Mouse (Mus musculus): ENCODE results near the gene Cep41. TPM values are rescaled to one million over a fixed set of nuclear protein-coding genes. Genes with fewer than 3 reads are reported as not detected.

Gene Cep41
- polyA plus RNA-seq, 1 experiment from 2014 or later: 14.3 TPM

DNA sequence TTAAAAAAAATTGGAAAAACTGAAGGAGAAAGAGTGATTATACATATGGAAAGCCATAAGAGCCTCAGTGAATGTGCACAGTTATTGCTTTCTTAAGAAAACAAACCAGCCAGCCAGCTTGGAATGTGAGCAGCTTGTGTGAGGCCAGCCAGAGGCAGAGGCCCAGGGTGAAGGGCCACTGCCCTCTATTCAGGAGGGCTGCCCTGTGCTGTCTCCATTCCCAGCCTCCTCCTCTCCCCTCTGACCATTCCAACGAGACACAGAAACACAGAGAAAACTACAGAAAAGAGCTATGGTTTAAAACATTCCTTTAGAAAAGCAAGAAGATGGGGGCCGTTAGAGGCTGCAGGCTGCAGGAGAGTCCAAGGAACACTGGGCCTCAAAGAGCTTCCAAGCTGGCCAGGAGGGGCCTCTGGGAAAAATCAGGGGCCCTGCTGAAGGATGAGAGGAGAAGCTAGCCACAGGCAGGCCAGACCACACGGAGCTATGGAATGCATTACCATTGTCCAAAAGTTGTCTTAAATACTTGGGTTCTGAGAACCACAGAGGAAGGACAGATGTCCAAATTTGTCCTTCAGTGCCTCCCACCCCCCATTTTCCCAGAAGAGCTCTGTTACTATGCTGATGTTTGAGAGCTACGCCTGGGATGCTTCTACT lies 57.2 kb downstream of the Cep41 start:
- Histone ChIP-seq H3K27me3 (replicated peaks; ENCODE audit: control insufficient read depth, insufficient read depth, low read length) (no peaks in the 10 kb centered on the region), H3K9ac (ENCODE audit: low read depth, low read length) (no peak overlapping the region), H3K4me3 (ENCODE audit: low read depth, low read length) (no peak overlapping the region), H3K27ac (ENCODE audit: low read depth, low read length) (peak overlapping the region; percentile 35), H3K9me3 (ENCODE audit: control insufficient read depth, low read length) (no peaks in the 10 kb centered on the region), H3K4me1 (replicated peaks; ENCODE audit: control insufficient read depth, insufficient read depth, low read length) (peaks cover 14% of the 10 kb centered on the region), H3K4me2 (no peak overlapping the region), H3K36me3 (ENCODE audit: control insufficient read depth, insufficient read depth, low read length) (no peaks in the 10 kb centered on the region)
- DNase-seq (ENCODE audit: low spot score) (no peak), ATAC-seq (replicated peaks; ENCODE audit: low FRiP score) (no peak)
- WGBS: 58% methylated on average over 4 of the region's 4 CpGs

DNA sequence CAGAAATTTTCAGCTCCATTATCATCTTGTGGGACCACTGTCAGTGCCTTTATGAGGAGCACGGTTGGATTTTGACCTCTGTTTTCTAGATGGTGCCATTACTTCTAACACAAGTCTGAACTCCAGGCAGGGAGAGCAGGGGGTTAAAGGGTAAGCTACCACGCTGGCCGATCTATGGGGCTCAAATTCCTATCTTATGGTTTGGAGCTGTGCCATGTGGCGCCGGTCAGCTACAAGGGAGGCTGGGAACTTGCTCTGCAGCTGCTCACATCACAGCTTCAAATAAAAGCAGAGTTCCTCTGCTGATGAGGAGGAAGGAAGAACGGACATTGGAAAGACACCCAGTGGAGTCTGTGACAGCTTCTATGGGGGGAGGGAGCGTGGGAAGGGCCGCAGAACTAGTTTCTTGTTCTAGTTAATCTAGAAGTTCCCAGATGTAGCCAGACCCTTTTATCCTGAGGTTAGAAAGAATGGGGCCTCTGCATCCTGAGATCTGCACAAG lies 58.1 kb downstream of the Cep41 start:
- H3K4me1 ChIP-seq (replicated peaks; ENCODE audit: control insufficient read depth, insufficient read depth, low read length): peaks cover 14% of the 10 kb centered on the region
- H3K4me2 ChIP-seq: no peak overlapping the region
- H3K4me3 ChIP-seq (ENCODE audit: low read depth, low read length): no peak overlapping the region
- WGBS: 47% methylated on average over 8 of the region's 8 CpGs
- no peaks in the 10 kb centered on the region for H3K27me3 ChIP-seq (replicated peaks; ENCODE audit: control insufficient read depth, insufficient read depth, low read length)
- H3K27ac ChIP-seq (ENCODE audit: low read depth, low read length): no peak overlapping the region
- DNase-seq (ENCODE audit: low spot score) (no peak), ATAC-seq (replicated peaks; ENCODE audit: low FRiP score) (no peak)
- H3K9ac ChIP-seq (ENCODE audit: low read depth, low read length): no peak overlapping the region
- no peaks in the 10 kb centered on the region for H3K9me3 ChIP-seq (ENCODE audit: control insufficient read depth, low read length)
- no peaks in the 10 kb centered on the region for H3K36me3 ChIP-seq (ENCODE audit: control insufficient read depth, insufficient read depth, low read length)

DNA sequence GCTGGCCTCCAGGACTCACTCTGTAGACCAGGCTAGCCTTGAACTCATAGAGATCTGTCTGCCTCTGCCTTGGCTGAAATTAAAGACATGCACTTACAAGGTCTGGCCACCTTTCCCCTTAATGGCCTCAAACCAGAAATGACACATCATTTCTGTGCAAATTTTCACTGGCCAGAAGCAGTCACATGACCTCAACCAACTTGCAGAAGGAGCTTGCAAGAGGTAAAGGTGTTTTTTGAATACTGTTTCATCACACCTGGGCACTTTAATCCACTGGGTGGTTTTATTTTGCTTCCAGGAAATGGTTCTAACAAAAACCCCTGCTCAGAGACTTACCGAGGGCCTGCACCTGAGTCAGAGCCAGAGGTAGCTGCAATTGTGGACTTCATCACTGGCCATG lies 63.6 kb downstream of the Cep41 start:
- Histone ChIP-seq H3K4me3 (ENCODE audit: low read depth, low read length) (no peak overlapping the region), H3K9me3 (ENCODE audit: control insufficient read depth, low read length) (no peaks in the 10 kb centered on the region), H3K36me3 (ENCODE audit: control insufficient read depth, insufficient read depth, low read length) (no peaks in the 10 kb centered on the region), H3K27me3 (replicated peaks; ENCODE audit: control insufficient read depth, insufficient read depth, low read length) (no peaks in the 10 kb centered on the region; the same call in none of the 2 replicates), H3K4me2 (no peak overlapping the region), H3K9ac (ENCODE audit: low read depth, low read length) (no peak overlapping the region), H3K27ac (ENCODE audit: low read depth, low read length) (no peak overlapping the region), H3K4me1 (replicated peaks; ENCODE audit: control insufficient read depth, insufficient read depth, low read length) (no peaks in the 10 kb centered on the region)
- ATAC-seq (replicated peaks; ENCODE audit: low FRiP score) (no peak), DNase-seq (ENCODE audit: low spot score) (no peak)
- WGBS: 87% methylated on average over 1 of the region's 1 CpGs

DNA sequence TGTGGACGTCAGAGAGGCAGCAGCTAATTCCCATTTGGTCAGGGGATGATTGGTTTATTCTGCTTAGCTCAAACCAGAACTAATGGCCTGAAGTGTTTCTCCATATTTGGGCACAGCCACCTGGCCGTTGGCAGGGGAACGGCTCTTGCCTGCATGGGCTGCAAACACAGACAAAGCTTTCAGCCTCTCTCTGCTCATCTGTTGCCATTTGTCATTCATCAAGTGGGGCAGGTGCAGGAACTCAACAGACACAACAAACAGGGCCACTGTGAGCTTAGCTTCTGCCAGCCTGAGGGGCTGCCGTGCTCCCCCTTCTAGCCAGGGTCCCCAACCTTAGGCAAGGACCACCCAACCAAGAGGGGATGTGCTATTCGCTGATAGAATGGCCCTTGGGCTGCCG lies 65.4 kb downstream of the Cep41 start:
- no peak for DNase-seq (ENCODE audit: low spot score)
- H3K4me3 ChIP-seq (ENCODE audit: low read depth, low read length): no peak overlapping the region
- H3K4me1 ChIP-seq (replicated peaks; ENCODE audit: control insufficient read depth, insufficient read depth, low read length): no peaks in the 10 kb centered on the region
- ATAC-seq (replicated peaks; ENCODE audit: low FRiP score): no peak
- H3K27me3 ChIP-seq (replicated peaks; ENCODE audit: control insufficient read depth, insufficient read depth, low read length): no peaks in the 10 kb centered on the region; the same call in none of the 2 replicates
- no peak overlapping the region for H3K4me2 ChIP-seq
- H3K27ac ChIP-seq (ENCODE audit: low read depth, low read length): no peak overlapping the region
- no peaks in the 10 kb centered on the region for H3K36me3 ChIP-seq (ENCODE audit: control insufficient read depth, insufficient read depth, low read length)
- H3K9me3 ChIP-seq (ENCODE audit: control insufficient read depth, low read length): no peaks in the 10 kb centered on the region
- WGBS: 70% methylated on average over 6 of the region's 6 CpGs
- H3K9ac ChIP-seq (ENCODE audit: low read depth, low read length): no peak overlapping the region

DNA sequence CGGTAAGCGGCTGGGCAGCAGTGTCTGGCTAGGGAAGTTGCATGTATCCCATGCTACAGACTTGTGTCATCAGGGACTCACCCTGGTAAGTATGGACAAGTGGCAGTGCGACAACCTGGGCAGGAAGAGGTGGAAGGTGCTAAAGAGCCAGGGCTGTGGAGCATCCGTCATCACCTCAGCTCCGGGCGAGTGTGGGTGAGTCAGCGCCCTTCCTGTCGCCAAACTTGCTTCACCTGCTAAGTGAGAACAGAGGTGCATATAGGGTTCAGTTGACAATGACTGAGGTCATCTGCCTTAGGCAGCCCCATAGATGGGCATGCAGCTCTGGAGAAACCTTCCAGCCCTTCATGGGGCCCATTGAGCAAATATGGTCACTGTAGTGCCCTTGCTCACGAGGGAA lies 68.8 kb downstream of the Cep41 start:
- DNase-seq (ENCODE audit: low spot score) (no peak), ATAC-seq (replicated peaks; ENCODE audit: low FRiP score) (no peak)
- no peaks in the 10 kb centered on the region for H3K4me1 ChIP-seq (replicated peaks; ENCODE audit: control insufficient read depth, insufficient read depth, low read length)
- H3K4me2 ChIP-seq: no peak overlapping the region
- 84% methylated on average over 9 of the region's 9 CpGs for WGBS
- no peak overlapping the region for H3K9ac ChIP-seq (ENCODE audit: low read depth, low read length)
- no peak overlapping the region for H3K27ac ChIP-seq (ENCODE audit: low read depth, low read length)
- H3K36me3 ChIP-seq (ENCODE audit: control insufficient read depth, insufficient read depth, low read length): no peaks in the 10 kb centered on the region
- no peak overlapping the region for H3K4me3 ChIP-seq (ENCODE audit: low read depth, low read length)
- no peaks in the 10 kb centered on the region; the same call in none of the 2 replicates for H3K27me3 ChIP-seq (replicated peaks; ENCODE audit: control insufficient read depth, insufficient read depth, low read length)
- H3K9me3 ChIP-seq (ENCODE audit: control insufficient read depth, low read length): no peaks in the 10 kb centered on the region

DNA sequence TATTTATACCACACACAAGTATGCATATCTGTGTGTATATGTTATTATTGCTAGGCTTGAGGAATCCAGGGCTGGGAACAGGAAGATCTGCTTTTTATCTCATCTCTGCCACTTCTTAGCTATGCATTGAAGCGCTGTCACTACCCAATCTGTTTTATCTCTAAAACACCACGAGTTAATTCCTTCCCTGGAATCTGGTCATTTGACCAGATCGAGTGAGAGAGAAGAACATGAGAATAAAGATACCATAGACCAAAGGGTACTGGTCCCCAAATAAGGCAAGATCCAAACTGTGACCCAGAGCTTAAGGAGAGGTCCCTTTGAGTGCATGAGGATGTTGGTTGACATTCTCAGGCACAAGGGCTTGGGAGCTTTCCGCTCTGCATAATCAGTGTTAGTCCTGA lies 71.6 kb downstream of the Cep41 start:
- Histone ChIP-seq H3K9me3 (ENCODE audit: control insufficient read depth, low read length) (no peaks in the 10 kb centered on the region), H3K9ac (ENCODE audit: low read depth, low read length) (no peak overlapping the region), H3K4me3 (ENCODE audit: low read depth, low read length) (no peak overlapping the region), H3K27ac (ENCODE audit: low read depth, low read length) (no peak overlapping the region), H3K4me1 (replicated peaks; ENCODE audit: control insufficient read depth, insufficient read depth, low read length) (peaks cover 5% of the 10 kb centered on the region), H3K4me2 (no peak overlapping the region), H3K27me3 (replicated peaks; ENCODE audit: control insufficient read depth, insufficient read depth, low read length) (peaks cover 17% of the 10 kb centered on the region), H3K36me3 (ENCODE audit: control insufficient read depth, insufficient read depth, low read length) (no peaks in the 10 kb centered on the region)
- WGBS: 29% methylated on average over 4 of the region's 4 CpGs
- DNase-seq (ENCODE audit: low spot score) (no peak), ATAC-seq (replicated peaks; ENCODE audit: low FRiP score) (no peak)

DNA sequence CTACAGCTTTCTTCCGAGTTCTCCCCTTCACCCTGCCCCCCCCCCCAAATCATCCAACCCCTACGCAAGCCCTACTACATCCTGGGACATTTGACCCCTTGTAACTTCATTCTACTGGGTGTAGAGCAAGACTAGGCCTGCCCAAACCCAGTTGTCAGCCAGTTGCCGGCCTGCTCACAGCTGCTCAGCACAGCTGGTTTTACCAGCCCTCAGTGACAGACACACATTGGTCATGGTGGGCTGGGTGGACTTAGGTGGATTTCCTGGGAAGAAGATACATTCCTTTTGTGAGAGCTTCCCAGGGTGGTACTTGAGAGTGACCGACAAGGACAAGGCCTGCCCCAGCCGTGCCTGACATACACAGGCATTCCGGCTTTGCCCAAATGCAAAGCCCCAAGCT lies 72.6 kb downstream of the Cep41 start:
- ATAC-seq (replicated peaks; ENCODE audit: low FRiP score): no peak
- WGBS: 79% methylated on average over 6 of the region's 6 CpGs
- no peaks in the 10 kb centered on the region for H3K36me3 ChIP-seq (ENCODE audit: control insufficient read depth, insufficient read depth, low read length)

DNA sequence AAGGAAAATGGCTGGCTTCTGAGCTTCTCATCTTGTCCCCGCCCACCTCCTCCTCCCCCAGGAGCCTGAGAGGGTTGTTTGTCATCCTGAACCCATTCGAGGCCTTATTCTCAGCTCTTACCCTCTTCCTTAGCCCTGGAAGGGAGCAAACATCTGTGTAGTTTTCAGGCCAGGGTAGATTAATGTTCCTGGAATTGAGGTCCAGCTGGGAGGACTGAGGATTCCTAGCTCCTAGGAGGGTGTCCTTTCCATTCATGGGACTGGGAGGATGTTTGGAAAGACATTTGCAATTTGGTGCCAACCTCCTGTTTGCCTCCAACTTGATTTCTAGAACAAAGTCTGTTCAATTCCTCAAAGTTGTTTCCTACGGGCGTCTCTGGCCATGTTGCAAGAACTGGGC lies 73.0 kb downstream of the Cep41 start:
- WGBS: 69% methylated on average over 4 of the region's 4 CpGs
- H3K4me2 ChIP-seq: no peak overlapping the region
- no peak overlapping the region for H3K4me3 ChIP-seq (ENCODE audit: low read depth, low read length)
- no peak overlapping the region for H3K27ac ChIP-seq (ENCODE audit: low read depth, low read length)
- no peaks in the 10 kb centered on the region for H3K9me3 ChIP-seq (ENCODE audit: control insufficient read depth, low read length)
- DNase-seq (ENCODE audit: low spot score) (no peak), ATAC-seq (replicated peaks; ENCODE audit: low FRiP score) (no peak)
- peaks cover 16% of the 10 kb centered on the region for H3K4me1 ChIP-seq (replicated peaks; ENCODE audit: control insufficient read depth, insufficient read depth, low read length)
- H3K36me3 ChIP-seq (ENCODE audit: control insufficient read depth, insufficient read depth, low read length): no peaks in the 10 kb centered on the region
- peaks cover 30% of the 10 kb centered on the region for H3K27me3 ChIP-seq (replicated peaks; ENCODE audit: control insufficient read depth, insufficient read depth, low read length)
- no peak overlapping the region for H3K9ac ChIP-seq (ENCODE audit: low read depth, low read length)

More for the DNA sequence above, 72.6 kb downstream of the Cep41 start:
- Histone ChIP-seq H3K9ac (ENCODE audit: low read depth, low read length) (no peak overlapping the region), H3K9me3 (ENCODE audit: control insufficient read depth, low read length) (no peaks in the 10 kb centered on the region), H3K4me2 (no peak overlapping the region), H3K27ac (ENCODE audit: low read depth, low read length) (no peak overlapping the region), H3K4me3 (ENCODE audit: low read depth, low read length) (no peak overlapping the region), H3K27me3 (replicated peaks; ENCODE audit: control insufficient read depth, insufficient read depth, low read length) (peaks cover 26% of the 10 kb centered on the region), H3K4me1 (replicated peaks; ENCODE audit: control insufficient read depth, insufficient read depth, low read length) (peaks cover 14% of the 10 kb centered on the region)
- no peak for DNase-seq (ENCODE audit: low spot score)

DNA sequence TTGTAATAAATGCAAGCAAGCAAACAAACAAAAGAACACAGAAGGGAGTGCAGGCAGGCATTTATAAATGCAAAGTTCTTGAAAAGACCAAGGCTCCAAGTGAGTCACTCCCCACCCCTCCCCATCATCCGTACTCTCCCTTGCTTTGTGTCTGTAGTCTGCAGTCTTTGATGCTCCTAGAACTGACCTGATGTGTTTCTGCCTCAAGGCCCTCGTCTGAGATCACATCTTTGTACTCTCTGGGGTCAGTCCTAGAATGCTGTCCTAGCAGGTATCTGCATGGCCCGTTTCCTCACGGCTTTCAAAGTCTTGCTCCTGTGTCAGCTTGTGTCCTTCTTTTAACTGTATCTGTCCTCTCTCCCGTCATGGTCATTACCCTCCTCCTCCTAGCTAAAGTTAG lies 73.9 kb downstream of the Cep41 start:
- no peak overlapping the region for H3K4me3 ChIP-seq (ENCODE audit: low read depth, low read length)
- no peak overlapping the region for H3K9ac ChIP-seq (ENCODE audit: low read depth, low read length)
- H3K4me1 ChIP-seq (replicated peaks; ENCODE audit: control insufficient read depth, insufficient read depth, low read length): peaks cover 16% of the 10 kb centered on the region
- no peaks in the 10 kb centered on the region for H3K36me3 ChIP-seq (ENCODE audit: control insufficient read depth, insufficient read depth, low read length)
- H3K27me3 ChIP-seq (replicated peaks; ENCODE audit: control insufficient read depth, insufficient read depth, low read length): peaks cover 36% of the 10 kb centered on the region
- H3K27ac ChIP-seq (ENCODE audit: low read depth, low read length): no peak overlapping the region
- no peak overlapping the region for H3K4me2 ChIP-seq
- WGBS: 69% methylated on average over 5 of the region's 5 CpGs
- ATAC-seq (replicated peaks; ENCODE audit: low FRiP score): no peak
- no peak for DNase-seq (ENCODE audit: low spot score)
- H3K9me3 ChIP-seq (ENCODE audit: control insufficient read depth, low read length): no peaks in the 10 kb centered on the region
